Mouse (Mus musculus): ENCODE measurements around the gene Prtn3.

- TF ChIP-seq POLR2A (IDR thresholded peaks at IDR 0.05; ENCODE audit: low read depth, low read length) (0 out of 2 replicates have a peak, but pooled peaks have one; percentile 4), CTCF (IDR thresholded peaks at IDR 0.05; ENCODE audit: borderline replicate concordance, insufficient read depth, low read length) (no peak)
Observed at GRCm38 (mm10) chr10:79926491-79927323, 52.4 kb downstream of the Prtn3 start, which contains the start of gene Arid3a.

All from embryonic fibroblast, embryonic 13.5 days (primary cell).